Mouse (Mus musculus): ENCODE measurements at regions not wholly inside any gene's neighbourhood (a gene's known extent, or its start where the extent isn't known, plus 50 kb on each side); places are given as distances from the start of the nearest gene placed in this dataset.

- TF ChIP-seq CTCF (conservative IDR thresholded peaks at IDR 0.05; ENCODE audit: low read length) (no peak), POU5F1 (IDR thresholded peaks at IDR 0.05; ENCODE audit: borderline replicate concordance, low read length) (no peak)
Observed at GRCm38 (mm10) chr11:63282541-63282940, 153.8 kb downstream of the Pmp22 start.

All from E14TG2a.4 (cell line).